Mouse (Mus musculus) liver, embryonic 14 days (tissue): ENCODE data around the gene Acbd7. TPM values are rescaled to one million over a fixed set of nuclear protein-coding genes. Genes with fewer than 3 reads are reported as not detected.

Experiments used
- polyA plus RNA-seq: library from polyadenylated mRNA; depleted of rRNA; stranded (reverse); fragments of >200 nt; gene quantifications from 2 replicates; pipeline ENCODE4 v1.2.3, GENCODE M21; 2012; rRNA removed

The Acbd7 gene
- 0.37 and 0.51 TPM in 2 replicates for polyA plus RNA-seq

GRCm38 (mm10) chr2:3335611-3336301 lies at the start of gene Acbd7:
Gene Acbd7 (plus strand): TSS chr2:3336168.

GRCm38 (mm10) chr2:3332484-3333242 lies 3.3 kb upstream of the Acbd7 start, which contains the start of gene Rpp38:
Gene Rpp38 (minus strand): TSS chr2:3332643.

Other genes starting within 250 kb of the Acbd7 start
- 1.8 and 1.9 TPM in 2 replicates for gene Fam171a1, start 221.9 kb upstream of the Acbd7 start, polyA plus RNA-seq
- 5.0 and 5.9 TPM in 2 replicates for gene Nmt2, start 52.0 kb upstream of the Acbd7 start, polyA plus RNA-seq
- gene Rpp38, start 3.5 kb upstream of the Acbd7 start, polyA plus RNA-seq, result 9.2 and 10.5 TPM in 2 replicates
- not detected in 2 replicates for gene Olah, start 61.0 kb downstream of the Acbd7 start, polyA plus RNA-seq
- gene Meig1, start 86.5 kb downstream of the Acbd7 start, polyA plus RNA-seq, result not detected in 2 replicates
- gene Dclre1c, start 88.0 kb downstream of the Acbd7 start, polyA plus RNA-seq, result 4.4 and 5.6 TPM in 2 replicates
- gene Suv39h2, start 138.9 kb downstream of the Acbd7 start, polyA plus RNA-seq, result 3.8 and 4.5 TPM in 2 replicates
- gene Gm45902, start 176.6 kb downstream of the Acbd7 start, polyA plus RNA-seq, result 1.0 and 1.4 TPM in 2 replicates
- gene Hspa14, start 176.6 kb downstream of the Acbd7 start, polyA plus RNA-seq, result 51.9 and 56.0 TPM in 2 replicates
- gene Cdnf, start 176.9 kb downstream of the Acbd7 start, polyA plus RNA-seq, result 0.28 and 0.33 TPM in 2 replicates
- 9.0 and 11.5 TPM in 2 replicates for gene Fam107b, start 234.3 kb downstream of the Acbd7 start, polyA plus RNA-seq